Mouse (Mus musculus) limb, embryonic 12.5 days (tissue): ENCODE data around the gene Chfr. TPM values are rescaled to one million over a fixed set of nuclear protein-coding genes. Genes with fewer than 3 reads are reported as not detected.

Source experiments
- ATAC-seq: fragments of 200-750 bp; cut with Nextera tagmentation; 2 replicates; pipeline ENCODE4 v1.8.0; 2017; ENCODE audit warnings: low read depth, moderate TSS enrichment; ENCODE audit not compliant: insufficient number of reproducible peaks, insufficient read depth, low FRiP score, low TSS enrichment
- H3K27ac ChIP-seq: fragments of 300-500 bp; sonication (generic); 2 replicates; pipeline ENCODE4 v1.5.1; 2016; ENCODE audit warnings: mild to moderate bottlenecking, moderate library complexity
- H3K27me3 ChIP-seq: fragments of 300-500 bp; sonication (generic); 2 replicates; pipeline ENCODE4 v1.6.1; 2016; ENCODE audit warnings: mild to moderate bottlenecking, moderate library complexity
- H3K36me3 ChIP-seq: fragments of 300-500 bp; sonication (generic); 2 replicates; pipeline ENCODE4 v1.6.1; 2016; ENCODE audit warnings: mild to moderate bottlenecking, moderate library complexity
- H3K4me1 ChIP-seq: fragments of 300-500 bp; sonication (generic); replicated peaks from 2 replicates; pipeline ENCODE4 v1.6.1; 2016
- H3K4me2 ChIP-seq: fragments of 300-500 bp; sonication (generic); 2 replicates; pipeline ENCODE4 v1.6.1; 2016; ENCODE audit warnings: mild to moderate bottlenecking, moderate library complexity
- H3K4me3 ChIP-seq: fragments of 300-500 bp; sonication (generic); replicated peaks from 2 replicates; pipeline ENCODE4 v1.5.1; 2016; ENCODE audit warnings: mild to moderate bottlenecking
- H3K9ac ChIP-seq: fragments of 300-500 bp; sonication (generic); replicated peaks from 2 replicates; pipeline ENCODE4 v1.6.1; 2016; ENCODE audit warnings: mild to moderate bottlenecking, moderate library complexity
- H3K9me3 ChIP-seq: fragments of 300-500 bp; sonication (generic); 2 replicates; pipeline ENCODE4 v1.6.1; 2016; ENCODE audit warnings: mild to moderate bottlenecking, moderate library complexity
- WGBS: fragments of 180-500 bp; shearing (Covaris S2); methylation state at CpG from one replicate; pipeline ENCODE4 v1.1.7; 2016; 5-methylcytosine and 5-hydroxymethylcytosine counted together
- polyA plus RNA-seq: library from polyadenylated mRNA; unstranded; fragments of >200 nt; fragmentation: Nextera tagmentation; extraction: Ambion mirVana; gene quantifications from 2 replicates; pipeline ENCODE4 v1.2.1, GENCODE M21; 2016

The Chfr gene
- 32.4 and 34.2 TPM in 2 replicates for polyA plus RNA-seq

DNA sequence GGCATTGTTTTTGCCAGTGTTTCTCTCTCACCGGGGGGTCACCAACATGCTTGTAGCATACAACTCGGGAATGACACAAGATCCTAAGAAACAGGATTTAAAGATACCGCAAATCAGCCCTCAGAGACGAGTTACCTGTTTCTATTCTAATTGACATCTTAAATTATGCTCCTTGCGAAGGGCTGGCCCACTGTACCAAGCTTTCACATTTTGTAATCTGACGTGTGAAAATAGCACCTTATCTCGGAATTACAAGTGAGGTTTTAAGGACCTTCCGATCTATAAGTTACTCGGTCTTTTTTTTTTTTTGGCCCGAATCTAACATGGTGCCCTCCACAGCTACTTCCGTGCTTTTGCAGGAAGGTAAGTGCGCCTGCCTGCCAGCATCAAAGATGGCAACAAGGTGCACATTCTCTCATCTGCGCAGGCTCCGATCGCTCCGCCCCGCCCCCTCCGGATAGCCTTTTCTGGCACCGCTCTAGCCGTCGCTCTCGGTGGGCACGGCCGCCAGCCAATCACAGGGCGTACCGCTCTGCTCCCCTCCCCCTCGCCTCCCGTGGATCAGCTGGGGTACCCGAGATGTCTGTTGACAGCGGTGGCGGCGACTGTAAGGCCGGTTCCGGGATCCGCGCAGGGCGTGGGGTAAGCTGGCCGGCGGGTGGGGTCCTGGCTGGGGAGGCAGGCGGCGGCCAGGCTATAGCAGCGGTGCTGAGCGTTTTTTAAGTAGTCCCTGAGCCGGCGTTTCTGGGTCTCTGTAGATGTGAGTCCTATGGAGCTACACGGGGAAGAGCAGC lies at the start of gene Chfr:
TSS of gene Chfr (plus strand) at position 550 of the 794 bp plus-strand sequence.
- H3K27ac ChIP-seq, result peak within 1 kb of the TSS; percentile 45
- WGBS, result 4% methylated on average over 46 of the region's 46 CpGs
- ATAC-seq, result peak; percentile 98
- peak within 1 kb of the TSS; percentile 82 for H3K4me3 ChIP-seq
- H3K4me2 ChIP-seq, result peak within 1 kb of the TSS; percentile 82
- no peaks in the 10 kb centered on the region; the same call in 1 of the 2 replicates for H3K4me1 ChIP-seq
- H3K9ac ChIP-seq, result peak within 1 kb of the TSS; percentile 73
- no peaks in the 10 kb centered on the region for H3K27me3 ChIP-seq
- peaks cover 20% of the 10 kb centered on the region for H3K9me3 ChIP-seq
- peaks cover 19% of the 10 kb centered on the region for H3K36me3 ChIP-seq

DNA sequence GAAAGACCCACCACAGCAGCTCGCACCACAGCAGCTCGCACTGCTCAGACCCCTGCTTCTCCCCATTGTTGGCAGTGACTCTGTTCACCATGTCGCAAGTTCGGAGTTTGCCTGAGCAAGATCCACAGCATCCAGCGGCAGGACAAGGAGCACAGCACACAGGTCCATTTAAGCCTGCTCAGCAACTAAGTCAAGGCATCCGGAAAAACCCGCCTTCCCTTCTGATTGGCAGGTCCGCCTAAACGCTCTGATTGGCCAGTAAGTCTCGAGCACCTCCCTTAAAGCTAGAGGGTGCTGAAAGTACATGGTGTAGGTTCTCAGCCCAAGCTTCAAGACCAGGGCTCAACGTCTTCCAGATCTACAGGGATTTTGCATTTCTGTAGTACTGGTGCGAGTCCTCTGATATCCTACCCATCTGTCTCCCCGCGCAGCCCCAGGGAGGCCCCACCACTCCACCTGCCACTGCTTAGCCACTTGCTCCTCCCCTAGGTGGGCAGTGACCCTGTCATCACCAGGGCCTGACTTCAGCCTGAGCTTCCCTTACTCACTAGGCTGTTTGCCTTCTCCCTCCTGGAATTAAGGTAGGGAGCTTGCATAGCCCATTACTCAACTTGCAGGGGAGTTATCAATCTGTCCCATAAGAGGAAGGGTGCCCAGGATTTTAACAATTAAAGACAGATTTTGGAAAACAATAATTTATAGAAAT lies 49.3 kb upstream of the Chfr start:
- ATAC-seq, result no peak
- WGBS, result 26% methylated on average over 14 of the region's 14 CpGs
- no peaks in the 10 kb centered on the region for H3K27me3 ChIP-seq
- no peak overlapping the region for H3K9ac ChIP-seq
- H3K36me3 ChIP-seq, result no peaks in the 10 kb centered on the region
- no peak overlapping the region for H3K4me3 ChIP-seq
- no peaks in the 10 kb centered on the region for H3K4me1 ChIP-seq
- no peak overlapping the region for H3K4me2 ChIP-seq
- peaks cover 4% of the 10 kb centered on the region; the same call in 1 of the 2 replicates for H3K9me3 ChIP-seq
- H3K27ac ChIP-seq, result no peak overlapping the region

DNA sequence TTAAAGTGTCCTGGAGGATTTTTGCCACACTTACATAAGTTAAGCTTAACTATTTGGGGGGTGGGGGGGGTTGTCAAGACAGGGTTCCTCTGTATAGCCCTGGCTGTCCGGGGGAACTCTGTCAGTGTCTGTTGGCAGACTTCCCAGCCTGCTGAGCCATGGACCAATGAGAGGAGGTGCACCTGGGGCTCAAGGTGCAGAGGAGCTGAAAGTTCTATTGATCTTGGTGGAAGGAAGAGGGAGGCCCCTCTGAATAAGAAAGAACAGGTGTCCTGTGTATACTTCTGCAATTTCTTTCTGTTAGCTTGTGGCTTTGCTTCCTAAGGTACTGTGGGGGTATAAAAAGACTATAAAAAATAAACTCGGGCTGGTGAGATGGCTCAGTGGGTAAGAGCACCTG lies 44.1 kb upstream of the Chfr start:
- H3K4me3 ChIP-seq, result no peak overlapping the region
- no peak overlapping the region for H3K27ac ChIP-seq
- no peak for ATAC-seq
- H3K36me3 ChIP-seq, result no peaks in the 10 kb centered on the region
- no peaks in the 10 kb centered on the region for H3K9me3 ChIP-seq
- H3K27me3 ChIP-seq, result no peaks in the 10 kb centered on the region
- H3K4me1 ChIP-seq, result peaks cover 7% of the 10 kb centered on the region
- no peak overlapping the region for H3K9ac ChIP-seq
- no peak overlapping the region for H3K4me2 ChIP-seq
- 68% methylated on average over 2 of the region's 2 CpGs for WGBS

DNA sequence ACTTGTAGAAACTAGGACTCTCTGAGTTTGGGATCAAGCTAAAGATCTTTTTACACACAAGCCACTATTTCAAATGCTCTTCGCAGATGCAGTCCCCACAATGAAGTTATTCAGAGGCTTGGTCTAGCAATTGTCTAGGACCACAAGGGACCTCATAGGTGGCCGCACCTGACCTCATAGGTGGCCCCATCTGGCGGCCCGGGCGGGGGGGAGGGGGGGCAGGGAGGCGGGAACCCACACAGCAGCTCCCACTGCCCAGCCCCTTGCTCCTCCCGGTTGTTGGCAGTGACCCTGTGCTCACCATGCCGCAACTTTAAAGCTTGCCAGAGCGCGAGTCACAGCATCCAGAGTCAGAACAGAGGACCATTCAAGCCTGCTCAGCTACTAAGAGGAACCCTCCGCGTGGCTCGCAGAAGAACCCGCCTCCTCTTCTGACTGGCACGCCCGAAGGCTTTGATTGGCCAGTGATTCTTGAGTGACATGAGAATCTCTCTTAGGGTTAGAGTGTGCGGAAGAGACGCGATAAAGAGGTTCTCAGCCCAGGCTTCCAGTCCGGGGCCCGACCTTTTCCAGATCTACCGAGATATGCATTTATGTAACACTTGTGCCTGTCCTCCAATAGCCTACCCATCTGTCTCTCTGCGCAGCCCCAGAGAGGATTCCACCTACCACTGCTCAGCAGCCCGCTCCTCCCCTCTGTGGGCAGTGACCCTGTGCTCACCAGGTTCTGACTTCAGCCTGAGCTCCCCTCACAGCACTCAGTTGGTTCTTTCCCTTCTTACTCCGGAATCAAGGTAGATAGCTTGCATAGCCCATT lies 41.4 kb upstream of the Chfr start, which contains the start of gene Gm35315:
TSS of gene Gm35315 (minus strand) at position 391 of the 817 bp plus-strand sequence.
- Histone ChIP-seq H3K4me1 (peaks cover 10% of the 10 kb centered on the region), H3K36me3 (no peaks in the 10 kb centered on the region), H3K27ac (peak within 1 kb of the TSS; percentile 79), H3K9ac (peak within 1 kb of the TSS; percentile 54), H3K4me2 (peak within 1 kb of the TSS; percentile 72), H3K27me3 (no peaks in the 10 kb centered on the region), H3K4me3 (peak within 1 kb of the TSS; percentile 50), H3K9me3 (no peaks in the 10 kb centered on the region)
- WGBS, result 3% methylated on average over 25 of the region's 25 CpGs
- ATAC-seq, result peak; percentile 93

DNA sequence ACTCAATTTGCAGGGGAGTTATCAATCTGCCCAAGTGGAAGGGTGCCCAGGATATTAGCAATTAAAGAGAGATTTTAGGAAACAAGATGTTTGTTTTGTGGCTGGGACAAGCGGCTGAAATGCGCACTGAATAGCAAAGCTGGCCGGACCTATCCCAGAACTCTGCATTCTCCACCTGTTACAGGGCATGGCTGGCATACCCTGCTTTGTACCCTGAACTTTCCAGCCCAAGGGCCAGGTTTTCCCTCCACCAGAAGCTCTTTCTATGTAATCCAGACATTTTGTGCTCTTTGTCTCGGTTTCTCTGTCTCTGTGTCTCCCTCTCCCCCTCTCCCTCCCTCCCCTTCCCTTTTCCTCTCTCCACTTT lies 40.8 kb upstream of the Chfr start:
- WGBS, result 5% methylated on average over 4 of the region's 4 CpGs
- H3K9me3 ChIP-seq, result no peaks in the 10 kb centered on the region
- peak overlapping the region; percentile 50 for H3K4me3 ChIP-seq
- H3K27me3 ChIP-seq, result no peaks in the 10 kb centered on the region
- peak overlapping the region; percentile 35; the same call in 1 of the 2 replicates for H3K27ac ChIP-seq
- no peaks in the 10 kb centered on the region for H3K36me3 ChIP-seq
- no peak for ATAC-seq
- peaks cover 16% of the 10 kb centered on the region for H3K4me1 ChIP-seq
- H3K4me2 ChIP-seq, result peak overlapping the region; percentile 72
- peak overlapping the region; percentile 54 for H3K9ac ChIP-seq

DNA sequence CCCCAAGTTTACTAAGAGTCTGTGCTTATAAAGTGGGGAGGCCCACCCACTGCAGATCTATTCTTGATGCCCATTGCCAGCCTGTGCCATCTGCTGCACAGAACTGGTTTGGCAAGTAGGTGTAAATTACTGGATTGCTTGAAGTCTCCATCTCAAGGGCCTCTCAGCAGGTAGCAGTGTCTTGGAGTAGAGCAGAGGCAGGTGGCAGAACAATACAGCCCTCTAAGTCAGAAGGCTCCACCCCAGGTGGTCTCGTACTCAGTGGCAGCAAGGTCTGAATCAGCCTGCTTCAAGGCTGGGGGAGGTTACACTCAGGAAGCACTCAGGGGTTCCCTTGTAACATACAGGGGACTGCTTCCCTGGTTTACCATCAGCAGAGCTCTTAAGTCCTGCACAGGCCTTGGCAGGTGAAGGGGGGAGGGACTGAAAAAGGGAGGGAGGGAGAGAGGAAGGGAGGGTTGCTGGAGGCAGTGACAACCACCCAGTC lies 36.6 kb upstream of the Chfr start:
- ATAC-seq, result no peak
- WGBS, result 29% methylated on average over 1 of the region's 1 CpGs
- no peaks in the 10 kb centered on the region for H3K9me3 ChIP-seq
- H3K9ac ChIP-seq, result no peak overlapping the region
- peak overlapping the region; percentile 35; the same call in 1 of the 2 replicates for H3K27ac ChIP-seq
- peaks cover 13% of the 10 kb centered on the region for H3K36me3 ChIP-seq
- no peak overlapping the region for H3K4me2 ChIP-seq
- H3K27me3 ChIP-seq, result peaks cover 18% of the 10 kb centered on the region
- H3K4me1 ChIP-seq, result peaks cover 40% of the 10 kb centered on the region
- no peak overlapping the region for H3K4me3 ChIP-seq

DNA sequence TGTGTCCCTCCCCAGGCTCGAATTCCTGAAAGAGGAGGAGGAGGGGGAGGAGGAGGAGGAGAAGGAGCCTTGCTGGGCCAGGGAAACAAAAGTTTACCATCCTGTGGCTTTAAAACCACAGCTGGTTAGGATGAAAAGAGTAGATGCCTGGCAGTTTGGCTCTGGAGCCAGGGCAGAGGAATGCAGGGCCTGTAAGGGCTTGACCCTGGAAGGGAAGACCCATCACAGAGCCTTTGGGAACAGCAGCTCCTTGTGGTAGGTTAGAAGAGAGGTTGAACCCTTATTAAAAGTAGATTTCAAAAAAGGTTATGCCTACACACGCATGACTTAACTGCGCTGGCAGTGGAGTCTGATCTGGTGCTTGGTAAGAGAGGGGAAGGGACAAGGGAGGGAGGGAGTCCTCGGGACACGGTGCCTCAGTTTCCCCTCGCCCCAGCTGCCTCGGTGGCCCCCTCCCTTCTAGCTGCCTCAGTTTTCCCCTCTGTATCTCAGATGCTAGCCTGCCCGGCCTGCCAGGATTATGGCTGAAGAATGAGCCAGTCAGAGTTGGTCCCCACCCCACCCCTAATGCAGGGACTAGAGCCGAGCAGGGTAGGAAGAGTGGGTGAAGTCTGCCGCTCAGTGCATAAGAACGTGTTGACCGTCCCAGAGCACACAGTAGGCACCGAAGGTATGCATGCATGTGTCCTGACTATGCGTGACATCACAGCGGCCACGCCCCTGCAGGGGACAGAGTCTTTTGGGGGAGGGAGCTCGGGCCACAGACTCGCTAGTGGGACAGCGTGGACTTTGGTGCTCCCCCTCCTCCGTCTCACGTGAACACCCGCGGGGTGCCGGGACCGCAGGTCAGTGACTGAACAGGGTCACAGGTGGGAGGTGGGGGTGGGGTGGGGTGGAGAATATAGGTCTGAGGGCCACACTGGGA lies 35.7 kb upstream of the Chfr start, which contains the start of gene Plcxd1:
TSS of gene Plcxd1 (plus strand) at position 314 of the 925 bp plus-strand sequence.
- Histone ChIP-seq H3K4me2 (peak within 1 kb of the TSS; percentile 78), H3K36me3 (peaks cover 22% of the 10 kb centered on the region), H3K9ac (no peak within 1 kb of the TSS), H3K4me3 (peak within 1 kb of the TSS; percentile 40), H3K9me3 (peaks cover 2% of the 10 kb centered on the region; the same call in 1 of the 2 replicates), H3K27me3 (peaks cover 18% of the 10 kb centered on the region), H3K4me1 (peaks cover 36% of the 10 kb centered on the region), H3K27ac (peak within 1 kb of the TSS; percentile 35; the same call in 1 of the 2 replicates)
- 5% methylated on average over 25 of the region's 25 CpGs for WGBS
- ATAC-seq, result no peak

DNA sequence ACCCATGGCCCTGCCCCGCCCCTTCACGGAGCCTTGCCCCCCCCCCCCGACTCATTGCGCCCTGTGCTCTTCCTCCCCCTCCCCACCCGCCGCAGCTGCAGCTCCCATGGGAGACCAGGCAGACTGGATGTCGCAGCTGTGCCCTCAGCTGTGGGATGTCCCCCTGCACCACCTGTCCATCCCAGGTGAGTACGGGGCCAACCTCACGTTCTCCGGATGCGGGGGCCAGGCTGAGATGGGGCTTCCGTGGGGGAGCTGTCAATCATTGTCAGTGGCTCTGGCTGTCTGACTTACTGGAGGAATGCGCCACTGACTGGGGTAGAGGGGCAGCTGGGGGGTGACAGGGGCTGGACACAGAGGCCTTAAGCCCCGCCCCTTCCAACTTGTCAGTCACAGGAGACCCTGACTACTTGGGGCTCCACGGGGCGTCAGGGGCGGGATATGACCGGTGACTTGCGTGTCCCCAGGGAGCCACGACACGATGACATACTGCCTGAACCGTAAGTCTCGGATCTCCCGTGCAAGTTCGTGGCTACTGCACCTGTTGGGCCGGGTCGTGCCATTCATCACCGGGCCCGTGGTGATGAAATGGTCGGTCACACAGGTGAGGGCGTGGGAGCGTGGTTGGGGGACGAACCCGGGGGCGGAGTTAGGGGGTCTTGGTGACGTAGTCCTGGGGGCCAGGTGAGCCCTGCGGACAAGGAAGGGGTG lies 34.6 kb upstream of the Chfr start:
- ATAC-seq, result peak; percentile 20; the same call in 1 of the 2 replicates
- Histone ChIP-seq H3K9me3 (peaks cover 3% of the 10 kb centered on the region; the same call in 1 of the 2 replicates), H3K4me2 (peak overlapping the region; percentile 78), H3K4me1 (peaks cover 34% of the 10 kb centered on the region), H3K27me3 (peaks cover 18% of the 10 kb centered on the region), H3K27ac (no peak overlapping the region), H3K36me3 (peaks cover 34% of the 10 kb centered on the region), H3K9ac (no peak overlapping the region), H3K4me3 (peak overlapping the region; percentile 40)
- 1% methylated on average over 32 of the region's 37 CpGs for WGBS

DNA sequence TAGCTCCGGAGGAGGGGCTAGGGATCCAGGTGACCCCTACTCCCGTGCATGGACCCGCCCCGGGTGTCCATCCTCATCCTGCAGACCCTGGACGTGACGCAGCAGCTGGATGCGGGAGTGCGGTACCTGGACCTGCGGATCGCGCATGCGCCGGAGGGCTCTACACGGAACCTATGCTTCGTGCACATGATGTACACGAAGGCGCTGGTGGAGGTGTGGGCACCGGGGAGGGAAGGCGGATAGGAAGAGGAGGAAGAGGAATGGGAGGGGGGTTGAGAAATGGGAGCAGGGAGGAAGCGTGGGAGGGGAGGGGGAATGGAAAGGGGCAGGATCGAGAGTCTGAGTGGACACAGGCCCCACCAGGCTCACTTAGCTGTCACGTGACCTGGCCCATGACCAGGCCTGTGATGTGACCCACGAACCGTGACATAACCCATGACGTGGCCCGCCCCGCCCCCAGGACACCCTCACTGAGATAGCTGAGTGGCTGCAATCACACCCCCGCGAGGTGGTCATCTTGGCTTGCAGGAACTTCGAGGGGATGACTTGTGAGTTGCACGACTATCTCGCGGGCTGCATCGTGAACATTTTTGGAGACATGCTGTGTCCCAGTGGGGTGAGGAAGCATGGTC lies 33.8 kb upstream of the Chfr start:
- 0 out of 2 replicates have a peak overlapping the region, but pooled peaks have one; percentile 37 for H3K9ac ChIP-seq
- 19% methylated on average over 34 of the region's 34 CpGs for WGBS
- no peak for ATAC-seq

More for the DNA sequence above, 33.8 kb upstream of the Chfr start:
- peaks cover 3% of the 10 kb centered on the region; the same call in 1 of the 2 replicates for H3K9me3 ChIP-seq
- peaks cover 40% of the 10 kb centered on the region for H3K36me3 ChIP-seq
- peaks cover 41% of the 10 kb centered on the region for H3K4me1 ChIP-seq
- peak overlapping the region; percentile 78 for H3K4me2 ChIP-seq
- H3K27me3 ChIP-seq, result peaks cover 18% of the 10 kb centered on the region
- no peak overlapping the region for H3K27ac ChIP-seq
- H3K4me3 ChIP-seq, result peak overlapping the region; percentile 40
